8 mouse cellular contexts compared by ENCODE assay signal in the genomic region with DNA sequence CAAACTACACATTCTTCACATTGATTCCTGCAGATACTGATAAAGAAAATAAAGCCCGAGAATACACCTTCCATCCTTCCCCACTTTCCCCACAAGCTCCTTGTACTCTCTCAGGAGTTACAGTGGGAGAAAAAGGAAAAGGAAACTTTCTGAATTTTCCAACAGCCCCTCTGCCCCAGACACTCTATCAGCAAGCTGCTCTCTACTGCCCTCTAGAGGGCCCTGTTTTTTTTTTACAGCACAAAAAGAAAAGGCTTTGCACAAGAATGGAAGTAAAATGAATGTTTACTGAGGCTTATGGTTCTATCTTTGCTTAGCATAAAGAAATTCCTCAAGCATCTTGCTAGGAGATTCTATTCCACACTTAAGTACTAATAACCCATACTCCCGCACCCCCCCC.
DNase-seq lines count a peak whose midpoint lies in the region; ATAC-seq and TF ChIP-seq lines count a peak whose summit lies in the region.

No protein-coding gene starts in this region.

- no peaks in the 10 kb centered on the region for H3K4me1 ChIP-seq in hindbrain, embryonic 14.5 days (replicated peaks; ENCODE audit: control insufficient read depth, insufficient read depth, low read length)
- H3K4me1 ChIP-seq in hindbrain, embryonic 13.5 days (replicated peaks): peaks cover 5% of the 10 kb centered on the region
- no peaks in the 10 kb centered on the region for H3K4me1 ChIP-seq in neural tube, embryonic 15.5 days
- H3K4me1 ChIP-seq in bone marrow, adult 2 months (ENCODE audit: control insufficient read depth, insufficient read depth, low read length): no peaks in the 10 kb centered on the region

- H3K36me3 ChIP-seq in hindbrain, embryonic 14.5 days (replicated peaks; ENCODE audit: control insufficient read depth, insufficient read depth): no peaks in the 10 kb centered on the region
- no peaks in the 10 kb centered on the region for H3K36me3 ChIP-seq in hindbrain, embryonic 13.5 days
- no peaks in the 10 kb centered on the region for H3K36me3 ChIP-seq in neural tube, embryonic 15.5 days

- WGBS in hindbrain, embryonic 14.5 days: 66% methylated on average over 2 of the region's 2 CpGs
- WGBS in hindbrain, embryonic 13.5 days: 63% methylated on average over 2 of the region's 2 CpGs
- WGBS in neural tube, embryonic 15.5 days: 62% methylated on average over 2 of the region's 2 CpGs
- 61% methylated on average over 2 of the region's 2 CpGs for WGBS in bone marrow, adult 2 months

- no peak overlapping the region for H3K27ac ChIP-seq in hindbrain, embryonic 14.5 days
- H3K27ac ChIP-seq in hindbrain, embryonic 13.5 days: no peak overlapping the region
- no peak overlapping the region for H3K27ac ChIP-seq in neural tube, embryonic 15.5 days (replicated peaks)
- no peak overlapping the region for H3K27ac ChIP-seq in bone marrow, adult 2 months (ENCODE audit: control insufficient read depth, insufficient read depth, low read depth, low read length, poor library complexity)

- H3K9ac ChIP-seq in hindbrain, embryonic 14.5 days: no peak overlapping the region
- H3K9ac ChIP-seq in hindbrain, embryonic 13.5 days: no peak overlapping the region
- no peak overlapping the region for H3K9ac ChIP-seq in neural tube, embryonic 15.5 days (replicated peaks)

- TF ChIP-seq CTCF in bone marrow, adult 2 months (IDR thresholded peaks at IDR 0.05; ENCODE audit: control insufficient read depth, insufficient read depth, low read length): peak; percentile 16; the same call in 1 of the 2 replicates

- H3K4me3 ChIP-seq in hindbrain, embryonic 14.5 days (replicated peaks; ENCODE audit: low read length): no peak overlapping the region
- no peak overlapping the region for H3K4me3 ChIP-seq in hindbrain, embryonic 13.5 days
- no peak overlapping the region for H3K4me3 ChIP-seq in neural tube, embryonic 15.5 days (replicated peaks)
- H3K4me3 ChIP-seq in bone marrow, adult 2 months (replicated peaks; ENCODE audit: control insufficient read depth, low read depth, low read length): no peak overlapping the region

- H3K27me3 ChIP-seq in hindbrain, embryonic 14.5 days (ENCODE audit: control insufficient read depth, insufficient read depth, low read length): no peaks in the 10 kb centered on the region
- H3K27me3 ChIP-seq in hindbrain, embryonic 13.5 days: no peaks in the 10 kb centered on the region
- H3K27me3 ChIP-seq in neural tube, embryonic 15.5 days (replicated peaks): no peaks in the 10 kb centered on the region

- no peak for TF ChIP-seq POLR2A in bone marrow, adult 2 months (IDR thresholded peaks at IDR 0.05; ENCODE audit: borderline replicate concordance, control insufficient read depth, low read depth, low read length)

- ATAC-seq in hindbrain, embryonic 14.5 days (ENCODE audit: low FRiP score): no peak
- ATAC-seq in hindbrain, embryonic 13.5 days (ENCODE audit: low FRiP score): no peak
- ATAC-seq in neural tube, embryonic 15.5 days (ENCODE audit: low FRiP score): no peak

- peak; percentile 82 for DNase-seq in hindbrain, embryonic 14.5 days (ENCODE audit: low spot score)
- peak; percentile 30 for DNase-seq in neural tube, embryonic 10.5 days (ENCODE audit: extremely low spot score, low spot score)
- peak; percentile 57 for DNase-seq in lung, postnatal 10 days
- DNase-seq in urinary bladder, postnatal 10 days (ENCODE audit: low spot score): no peak
- DNase-seq in heart, adult 11 months: no peak

- H3K9me3 ChIP-seq in hindbrain, embryonic 14.5 days (ENCODE audit: control insufficient read depth, low read length): 0 out of 2 replicates have a peak, but pooled peaks cover 4% of the 10 kb centered on the region
- no peaks in the 10 kb centered on the region for H3K9me3 ChIP-seq in hindbrain, embryonic 13.5 days
- H3K9me3 ChIP-seq in neural tube, embryonic 15.5 days (replicated peaks): no peaks in the 10 kb centered on the region

- no peak overlapping the region for H3K4me2 ChIP-seq in hindbrain, embryonic 14.5 days (replicated peaks)
- H3K4me2 ChIP-seq in hindbrain, embryonic 13.5 days: no peak overlapping the region
- H3K4me2 ChIP-seq in neural tube, embryonic 15.5 days: no peak overlapping the region

Comparison
In these comparisons a context has a peak if more than half of its experiments do, and no peak if none do; other contexts are left out.
1. DNase-seq: peak in hindbrain, embryonic 14.5 days (single experiment), neural tube, embryonic 10.5 days (single experiment) and lung, postnatal 10 days (single experiment); none in urinary bladder, postnatal 10 days (single experiment) and heart, adult 11 months (single experiment).